Mouse (Mus musculus): ENCODE results near the gene Hps1.

Gene Hps1

GRCm38 (mm10) chr19:42718101-42718500 lies 61.7 kb downstream of the Hps1 start:
- no peak for DNase-seq (ENCODE audit: low read depth, low spot score)

- no peak for DNase-seq (ENCODE audit: low read depth, low spot score)
Observed at GRCm38 (mm10) chr19:42717668-42718067, 62.1 kb downstream of the Hps1 start.

GRCm38 (mm10) chr19:42716507-42716906 lies 63.3 kb downstream of the Hps1 start:
- DNase-seq (ENCODE audit: low read depth, low spot score): no peak

- DNase-seq (ENCODE audit: low read depth, low spot score): no peak
Observed at GRCm38 (mm10) chr19:42713770-42714169, 66.0 kb downstream of the Hps1 start.
